In genomic region chr15:3277391-3277790, GRCm38 (mm10) we compare ENCODE assay signal across 21 mouse cellular contexts. TPM values are rescaled to one million over a fixed set of nuclear protein-coding genes. Genes with fewer than 3 reads are reported as not detected.
DNase-seq lines count a peak whose midpoint lies in the region; ATAC-seq and TF ChIP-seq lines count a peak whose summit lies in the region.
"Had no signal": no experiment of that assay in that cellular context is flagged by ENCODE, and none has a peak within 500 bp of the region (broad histone marks: within the 10 kb centered on the region; RNA-seq: fewer than 3 reads in every experiment).

No protein-coding gene starts in this region.

- H3K4me3 ChIP-seq in gastrocnemius, adult 2 months: no peak overlapping the region; the same call in 1 of the 2 replicates
- H3K4me3 ChIP-seq in liver, postnatal 0 days (ENCODE audit: low read depth, low read length): no peak overlapping the region
- H3K4me3 ChIP-seq: embryonic facial prominence, embryonic 15.5 days; midbrain, embryonic 10.5 days; neural tube, embryonic 15.5 days had no signal

- no peak for DNase-seq in gastrocnemius, adult 2 months
- DNase-seq in gastrocnemius, postnatal 10 days: no peak
- no peak for DNase-seq in liver, postnatal 0 days
- DNase-seq in liver (no peak), ES-CJ7 (ENCODE audit: low read depth, low spot score) (peak; percentile 9)
- peak; percentile 32 for DNase-seq in naive thymus-derived CD4-positive, alpha-beta T cell, adult 2 months (ENCODE audit: low read depth)
- no peak for DNase-seq in adrenal gland, postnatal 4 days (ENCODE audit: low spot score in 2 of 2)
- DNase-seq: adrenal gland, adult 8-10 months; cerebellum, adult 2 months; kidney, postnatal 4 days; retina, postnatal 1 day; spleen, adult 18-20 months had no signal

- 61% methylated on average over 2 of the region's 2 CpGs for WGBS in liver, postnatal 0 days (ENCODE audit: insufficient replicate concordance)

- no peaks in the 10 kb centered on the region for H3K27me3 ChIP-seq in liver, postnatal 0 days (ENCODE audit: insufficient read depth, low read length)
- H3K27me3 ChIP-seq: embryonic facial prominence, embryonic 15.5 days; neural tube, embryonic 15.5 days had no signal

- no peaks in the 10 kb centered on the region for H3K4me1 ChIP-seq in liver, postnatal 0 days (ENCODE audit: insufficient read depth)
- H3K4me1 ChIP-seq: embryonic facial prominence, embryonic 15.5 days; midbrain, embryonic 10.5 days; neural tube, embryonic 15.5 days had no signal

- intact Hi-C loops in gastrocnemius, adult 2 months (cut with DNase I): loop anchor here (5.0 kb wide), 1 partner anchor 65 kb away; no protein-coding TSS in a partner anchor

- H3K27ac ChIP-seq in gastrocnemius, adult 2 months: no peak overlapping the region
- H3K27ac ChIP-seq in liver, postnatal 0 days (ENCODE audit: low read depth): no peak overlapping the region
- H3K27ac ChIP-seq: embryonic facial prominence, embryonic 15.5 days; midbrain, embryonic 10.5 days; neural tube, embryonic 15.5 days had no signal

- peaks cover 33% of the 10 kb centered on the region for H3K36me3 ChIP-seq in liver, postnatal 0 days (replicated peaks; ENCODE audit: insufficient read depth, low read length)
- H3K36me3 ChIP-seq: G1E; neural tube, embryonic 15.5 days had no signal

- ATAC-seq in liver, postnatal 0 days: no peak
- ATAC-seq in frontal cortex, adult (ENCODE audit: low TSS enrichment): no peak

- TF ChIP-seq CTCF in gastrocnemius, adult 2 months (IDR thresholded peaks at IDR 0.05): peak; percentile 49
- peak; percentile 40 for TF ChIP-seq CTCF in liver, postnatal 0 days (IDR thresholded peaks at IDR 0.05; ENCODE audit: low read depth)

- H3K9ac ChIP-seq in liver, postnatal 0 days (replicated peaks): no peak overlapping the region
- H3K9ac ChIP-seq: embryonic facial prominence, embryonic 15.5 days; neural tube, embryonic 15.5 days had no signal

- no peak overlapping the region for H3K4me2 ChIP-seq in liver, postnatal 0 days (ENCODE audit: low read depth, low read length)
- H3K4me2 ChIP-seq: embryonic facial prominence, embryonic 15.5 days; neural tube, embryonic 15.5 days had no signal

- no peak for TF ChIP-seq EP300 in liver, postnatal 0 days (IDR thresholded peaks at IDR 0.05; ENCODE audit: low read depth)

- H3K9me3 ChIP-seq in liver, postnatal 0 days (ENCODE audit: low read length): no peaks in the 10 kb centered on the region
- H3K9me3 ChIP-seq: embryonic facial prominence, embryonic 15.5 days; G1E; midbrain, embryonic 10.5 days; neural tube, embryonic 15.5 days had no signal

RNA-seq across cellular contexts. Expression of gene Selenop, which starts 9.0 kb away (rescaled TPM):
- total RNA-seq in gastrocnemius, adult 2 months (2021): 100 to 1,000 TPM; 104 to 171 TPM
- total RNA-seq in gastrocnemius, postnatal 10 days (2021): 100 to 1,000 TPM; 192 to 212 TPM
- polyA plus RNA-seq in liver, postnatal 0 days (2015; fragmentation: Nextera tagmentation; extraction: Ambion mirVana): 4,176 and 4,221 TPM in 2 replicates
- total RNA-seq in adrenal gland, postnatal 4 days (2021): 100 to 1,000 TPM; 268 to 614 TPM
- polyA plus RNA-seq: G1E had no signal

RNA-seq across cellular contexts. Expression of gene Ccdc152, which starts 25.9 kb away (rescaled TPM):
- total RNA-seq in gastrocnemius, adult 2 months (2021): not detected
- total RNA-seq in gastrocnemius, postnatal 10 days (2021): not detected
- 5.6 and 5.9 TPM in 2 replicates for polyA plus RNA-seq in liver, postnatal 0 days (2015; fragmentation: Nextera tagmentation; extraction: Ambion mirVana)
- under 1 TPM in 1 of 2 experiments, not detected in 1; 0.25 TPM for total RNA-seq in adrenal gland, postnatal 4 days (2021)
- total RNA-seq: adrenal gland, adult 8-10 months; gastrocnemius, postnatal 4 days; layer of hippocampus, postnatal 25 days had no signal
- polyA plus RNA-seq: embryonic facial prominence, embryonic 15.5 days; forebrain, embryonic 11.5 days; G1E; hindbrain, embryonic 11.5 days; midbrain, embryonic 10.5 days had no signal

Comparison
In these comparisons a context has a peak if more than half of its experiments do, and no peak if none do; other contexts are left out.
1. DNase-seq: peak in ES-CJ7 (single experiment) and naive thymus-derived CD4-positive, alpha-beta T cell, adult 2 months (single experiment); none in gastrocnemius, adult 2 months (single experiment), gastrocnemius, postnatal 10 days (single experiment), liver, postnatal 0 days (single experiment), liver (single experiment) and adrenal gland, postnatal 4 days (0 of 2).